13 mouse cellular contexts compared by ENCODE assay signal in the genomic region with DNA sequence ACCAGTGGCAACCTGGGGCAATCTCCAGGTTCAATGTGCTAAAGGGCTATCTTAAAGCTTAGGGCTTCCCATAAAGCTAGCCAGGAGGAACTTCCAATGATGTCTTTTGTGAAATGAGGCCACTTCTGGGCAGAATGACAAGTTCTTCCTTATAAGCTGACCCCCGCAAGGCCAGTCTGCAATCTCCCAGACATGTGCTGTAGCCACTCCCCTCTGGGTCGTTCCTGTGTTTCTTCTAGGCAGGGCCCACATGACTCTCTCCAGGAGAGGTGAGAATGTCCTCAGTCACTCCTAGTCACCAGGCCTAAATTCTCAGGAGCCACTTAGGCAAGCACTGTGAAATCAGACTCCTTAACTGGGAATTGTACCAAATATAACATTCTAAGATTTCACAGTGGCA. TPM values are rescaled to one million over a fixed set of nuclear protein-coding genes. Genes with fewer than 3 reads are reported as not detected.
DNase-seq lines count a peak whose midpoint lies in the region; ATAC-seq lines count a peak whose summit lies in the region.
"Had no signal": no experiment of that assay in that cellular context is flagged by ENCODE, and none has a peak within 500 bp of the region (broad histone marks: within the 10 kb centered on the region; RNA-seq: fewer than 3 reads in every experiment).

No protein-coding gene starts in this region.

- no peak overlapping the region for H3K9ac ChIP-seq in heart, embryonic 12.5 days
- no peak overlapping the region for H3K9ac ChIP-seq in midbrain, embryonic 15.5 days

- WGBS in heart, embryonic 12.5 days, result 30% methylated on average over 2 of the region's 2 CpGs
- WGBS in heart, embryonic 10.5 days, result 44% methylated on average over 2 of the region's 2 CpGs
- WGBS in midbrain, embryonic 15.5 days, result 72% methylated on average over 2 of the region's 2 CpGs

- intact Hi-C loops in heart, postnatal 10 days (cut with DNase I), result loop anchor here (2.0 kb wide), 1 partner anchor 59 kb away; no protein-coding TSS in a partner anchor

- peak overlapping the region; percentile 41; the same call in 1 of the 2 replicates for H3K27ac ChIP-seq in heart, embryonic 12.5 days (ENCODE audit: poor library complexity, severe bottlenecking)
- H3K27ac ChIP-seq in heart, embryonic 10.5 days, result no peak overlapping the region
- H3K27ac ChIP-seq in midbrain, embryonic 15.5 days, result no peak overlapping the region
- H3K27ac ChIP-seq: macrophage had no signal

- no peak overlapping the region for H3K4me2 ChIP-seq in heart, embryonic 12.5 days
- H3K4me2 ChIP-seq in midbrain, embryonic 15.5 days, result no peak overlapping the region

- DNase-seq in heart, embryonic 10.5 days (ENCODE audit: low spot score), result no peak
- DNase-seq in ovary, adult 18-20 months (ENCODE audit: low spot score), result peak; percentile 32
- no peak for DNase-seq in ovary, postnatal 14 days (ENCODE audit: low spot score)
- peak; percentile 45 to 51 for DNase-seq in heart, postnatal 10 days
- DNase-seq in skeletal muscle tissue, adult 2 months (ENCODE audit: low read depth, low spot score), result peak; percentile 50
- DNase-seq: cerebellum, postnatal 10 days; thymus, adult 18-20 months had no signal

- no peaks in the 10 kb centered on the region for H3K27me3 ChIP-seq in heart, embryonic 12.5 days (replicated peaks)
- no peaks in the 10 kb centered on the region for H3K27me3 ChIP-seq in heart, embryonic 10.5 days (ENCODE audit: insufficient read depth, poor library complexity, severe bottlenecking)
- H3K27me3 ChIP-seq in midbrain, embryonic 15.5 days (replicated peaks), result no peaks in the 10 kb centered on the region
- H3K27me3 ChIP-seq: CH12.LX had no signal

- no peak for ATAC-seq in heart, embryonic 12.5 days (ENCODE audit: insufficient number of reproducible peaks, low FRiP score)
- no peak for ATAC-seq in midbrain, embryonic 15.5 days (replicated peaks)
- no peak for ATAC-seq in erythroblast, adult 5-6 weeks (replicated peaks; ENCODE audit: low FRiP score, poor library complexity, severe bottlenecking)
- ATAC-seq: activated CD4-positive, CD25-positive, alpha-beta regulatory T cell, adult 4 months had no signal

- H3K4me1 ChIP-seq in heart, embryonic 12.5 days (replicated peaks), result peaks cover 26% of the 10 kb centered on the region
- H3K4me1 ChIP-seq in heart, embryonic 10.5 days, result peaks cover 15% of the 10 kb centered on the region
- no peaks in the 10 kb centered on the region for H3K4me1 ChIP-seq in midbrain, embryonic 15.5 days

- no peak overlapping the region for H3K4me3 ChIP-seq in heart, embryonic 12.5 days
- no peak overlapping the region for H3K4me3 ChIP-seq in heart, embryonic 10.5 days
- H3K4me3 ChIP-seq in midbrain, embryonic 15.5 days, result no peak overlapping the region

- no peaks in the 10 kb centered on the region for H3K9me3 ChIP-seq in heart, embryonic 12.5 days (replicated peaks)
- H3K9me3 ChIP-seq in heart, embryonic 10.5 days, result no peaks in the 10 kb centered on the region
- no peaks in the 10 kb centered on the region for H3K9me3 ChIP-seq in midbrain, embryonic 15.5 days

- peaks cover 61% of the 10 kb centered on the region for H3K36me3 ChIP-seq in heart, embryonic 12.5 days
- peaks cover 60% of the 10 kb centered on the region for H3K36me3 ChIP-seq in heart, embryonic 10.5 days
- peaks cover 58% of the 10 kb centered on the region for H3K36me3 ChIP-seq in midbrain, embryonic 15.5 days (replicated peaks)

RNA-seq across cellular contexts. Expression of gene Il34, which starts 4.1 kb away (rescaled TPM):
- polyA plus RNA-seq in heart, embryonic 12.5 days (2016; fragmentation: Nextera tagmentation; extraction: Ambion mirVana), result 0.13 and 0.32 TPM in 2 replicates
- 0.33 TPM in 1 of 2 replicates, not detected in the other for polyA plus RNA-seq in heart, embryonic 10.5 days (2016; fragmentation: Nextera tagmentation; extraction: Ambion mirVana)
- 1 to 10 TPM; 5.1 to 8.1 TPM for total RNA-seq in heart, postnatal 10 days (2021)
- 6.9 and 8.2 TPM in 2 replicates for polyA plus RNA-seq in midbrain, embryonic 15.5 days (2015; fragmentation: Nextera tagmentation; extraction: Ambion mirVana)
- total RNA-seq in erythroblast, adult 5-6 weeks (2015; ENCODE audit: low replicate concordance), result not detected in 2 replicates
- total RNA-seq in erythroblast, adult 5-6 weeks (2017; ENCODE audit: low replicate concordance), result 0.43 TPM in 1 of 2 replicates, not detected in the other
- polyA plus RNA-seq: activated CD4-positive, CD25-positive, alpha-beta regulatory T cell, adult 4 months; macrophage had no signal

RNA-seq across cellular contexts. Expression of gene Cog4, which starts 36.6 kb away (rescaled TPM):
- 65.2 and 65.7 TPM in 2 replicates for polyA plus RNA-seq in heart, embryonic 12.5 days (2016; fragmentation: Nextera tagmentation; extraction: Ambion mirVana)
- polyA plus RNA-seq in heart, embryonic 10.5 days (2016; fragmentation: Nextera tagmentation; extraction: Ambion mirVana), result 70.0 and 74.6 TPM in 2 replicates
- total RNA-seq in heart, postnatal 10 days (2021), result 10 to 100 TPM; 53.0 to 60.8 TPM
- polyA plus RNA-seq in midbrain, embryonic 15.5 days (2015; fragmentation: Nextera tagmentation; extraction: Ambion mirVana), result 74.9 and 77.1 TPM in 2 replicates
- 3.6 and 8.1 TPM in 2 replicates for total RNA-seq in erythroblast, adult 5-6 weeks (2015; ENCODE audit: low replicate concordance)
- 25.8 and 42.4 TPM in 2 replicates for total RNA-seq in erythroblast, adult 5-6 weeks (2017; ENCODE audit: low replicate concordance)

RNA-seq across cellular contexts. Expression of gene Sf3b3, which starts 36.8 kb away (rescaled TPM):
- 106 and 110 TPM in 2 replicates for polyA plus RNA-seq in heart, embryonic 12.5 days (2016; fragmentation: Nextera tagmentation; extraction: Ambion mirVana)
- polyA plus RNA-seq in heart, embryonic 10.5 days (2016; fragmentation: Nextera tagmentation; extraction: Ambion mirVana), result 137 and 148 TPM in 2 replicates
- 10 to 100 TPM; 52.2 to 57.0 TPM for total RNA-seq in heart, postnatal 10 days (2021)
- 99.3 and 101 TPM in 2 replicates for polyA plus RNA-seq in midbrain, embryonic 15.5 days (2015; fragmentation: Nextera tagmentation; extraction: Ambion mirVana)
- total RNA-seq in erythroblast, adult 5-6 weeks (2015; ENCODE audit: low replicate concordance), result 28.8 and 50.5 TPM in 2 replicates
- total RNA-seq in erythroblast, adult 5-6 weeks (2017; ENCODE audit: low replicate concordance), result 41.1 and 52.9 TPM in 2 replicates

Comparison
In these comparisons a context has a peak if more than half of its experiments do, and no peak if none do; other contexts are left out.
1. DNase-seq: peak in ovary, adult 18-20 months (single experiment), heart, postnatal 10 days (2 of 2) and skeletal muscle tissue, adult 2 months (single experiment); none in heart, embryonic 10.5 days (single experiment) and ovary, postnatal 14 days (single experiment).